Mouse (Mus musculus): ENCODE measurements around the gene Hdac2.

- TF ChIP-seq POLR2A (IDR thresholded peaks at IDR 0.05; ENCODE audit: insufficient read depth, low read depth, low read length): no peak
- TF ChIP-seq CTCF (IDR thresholded peaks at IDR 0.05; ENCODE audit: insufficient read depth, low read depth, low read length): no peak
These were observed 38.5 kb upstream of the Hdac2 start for GRCm38 (mm10) chr10:36935863-36936262.

Measured in olfactory bulb, adult 2 months (tissue).